Mouse (Mus musculus) urinary bladder, postnatal 36 days (tissue): ENCODE results near the gene Morc1.

Experiments used
- DNase-seq, 2 experiments: peaks; one replicate each; pipeline ENCODE4 v3.0.0; 2022; ENCODE audit warnings: low spot score in 2 of 2, mixed read lengths in 1 of 2

Morc1 gene

GRCm38 (mm10) chr16:48431027-48431426 is at the start of gene Morc1:
TSS of gene Morc1 (plus strand) at chr16:48431237.
- no peak for DNase-seq

- DNase-seq, result no peak
Observed at GRCm38 (mm10) chr16:48383582-48384257, 47.3 kb upstream of the Morc1 start.

GRCm38 (mm10) chr16:48386982-48387381 is 44.1 kb upstream of the Morc1 start:
- DNase-seq, result no peak

GRCm38 (mm10) chr16:48395278-48395677 is 35.8 kb upstream of the Morc1 start:
- no peak for DNase-seq

GRCm38 (mm10) chr16:48402963-48403362 is 28.1 kb upstream of the Morc1 start:
- no peak for DNase-seq

GRCm38 (mm10) chr16:48403423-48403822 is 27.6 kb upstream of the Morc1 start:
- no peak for DNase-seq

- no peak for DNase-seq
Observed at GRCm38 (mm10) chr16:48404009-48404408, 27.0 kb upstream of the Morc1 start.

- no peak for DNase-seq
Observed at GRCm38 (mm10) chr16:48405674-48406403, 25.2 kb upstream of the Morc1 start.

- no peak for DNase-seq
Observed at GRCm38 (mm10) chr16:48409580-48409979, 21.5 kb upstream of the Morc1 start.

- DNase-seq, result no peak
Observed at GRCm38 (mm10) chr16:48410125-48410524, 20.9 kb upstream of the Morc1 start.

GRCm38 (mm10) chr16:48412246-48412645 is 18.8 kb upstream of the Morc1 start, which contains the start of gene Gm5485:
TSS of gene Gm5485 (minus strand) at chr16:48412416.
- DNase-seq, result no peak

- no peak for DNase-seq
Observed at GRCm38 (mm10) chr16:48418557-48418956, 12.5 kb upstream of the Morc1 start.

GRCm38 (mm10) chr16:48419035-48419434 is 12.0 kb upstream of the Morc1 start:
- no peak for DNase-seq

GRCm38 (mm10) chr16:48422501-48422900 is 8.5 kb upstream of the Morc1 start:
- no peak for DNase-seq

GRCm38 (mm10) chr16:48424069-48424468 is 7.0 kb upstream of the Morc1 start:
- no peak for DNase-seq

- no peak for DNase-seq
Observed at GRCm38 (mm10) chr16:48429427-48429826, 1.6 kb upstream of the Morc1 start.

- DNase-seq, result no peak
Observed at GRCm38 (mm10) chr16:48435454-48435853, 4.4 kb downstream of the Morc1 start.

GRCm38 (mm10) chr16:48437476-48437875 is 6.4 kb downstream of the Morc1 start:
- no peak for DNase-seq

- DNase-seq, result no peak
Observed at GRCm38 (mm10) chr16:48444589-48444988, 13.6 kb downstream of the Morc1 start.

- DNase-seq, result no peak
Observed at GRCm38 (mm10) chr16:48446161-48446925, 15.3 kb downstream of the Morc1 start.

GRCm38 (mm10) chr16:48453264-48453663 is 22.2 kb downstream of the Morc1 start:
- no peak for DNase-seq

GRCm38 (mm10) chr16:48473396-48473795 is 42.4 kb downstream of the Morc1 start:
- DNase-seq, result no peak
